Mouse (Mus musculus): ENCODE measurements around the gene 9230113P08Rik. TPM values are rescaled to one million over a fixed set of nuclear protein-coding genes. Genes with fewer than 3 reads are reported as not detected.
"Not testable (repeated sequence)": the region's sequence is repeated elsewhere in the genome, so short reads cannot be mapped to it uniquely, and the experiment has no call there.

Gene 9230113P08Rik
- total RNA-seq (2021): not detected
- long read RNA-seq, experiment 1: 0 reads
- long read RNA-seq, experiment 2: 0 reads

- not testable (repeated sequence) for DNase-seq (ENCODE audit: low spot score in 2 of 2)
Measured at GRCm38 (mm10) chr9:35908123-35908522, at the start of gene 9230113P08Rik. Gene 9230113P08Rik, plus strand, starts transcription at chr9:35908423.

- DNase-seq (ENCODE audit: low spot score in 2 of 2): not testable (repeated sequence)
Measured at GRCm38 (mm10) chr9:35893112-35893511, 15.1 kb upstream of the 9230113P08Rik start.

GRCm38 (mm10) chr9:35904494-35904893, 3.7 kb upstream of the 9230113P08Rik start:
- DNase-seq (ENCODE audit: low spot score in 2 of 2): no peak

GRCm38 (mm10) chr9:35930817-35931216, 22.6 kb downstream of the 9230113P08Rik start:
- no peak for DNase-seq (ENCODE audit: low spot score in 2 of 2)

Other genes starting within 250 kb of the 9230113P08Rik start
- not detected for gene Pate1, start 221.0 kb upstream of the 9230113P08Rik start, total RNA-seq (2021)
- not detected for gene Gm17677, start 167.4 kb upstream of the 9230113P08Rik start, total RNA-seq (2021)
- gene Gm17727, start 130.3 kb upstream of the 9230113P08Rik start, total RNA-seq (2021): not detected
- gene Gm27235, start 118.3 kb upstream of the 9230113P08Rik start, total RNA-seq (2021): not detected
- not detected for gene D730048I06Rik, start 118.3 kb upstream of the 9230113P08Rik start, total RNA-seq (2021)
- gene 9230110F15Rik, start 64.3 kb upstream of the 9230113P08Rik start, total RNA-seq (2021): not detected
- not detected for gene Gm5916, start 220.4 kb downstream of the 9230113P08Rik start, total RNA-seq (2021)

All from adrenal gland, postnatal 4 days (tissue).